Mouse (Mus musculus) left cerebral cortex, postnatal 10 days (tissue): ENCODE results near the gene Pced1b. TPM values are rescaled to one million over a fixed set of nuclear protein-coding genes. Genes with fewer than 3 reads are reported as not detected.

Experiments
- total RNA-seq, 2 experiments: library from RNA; stranded (reverse); gene quantifications; 2 replicates each; pipeline ENCODE4 v1.2.3; 2021

Pced1b gene
- total RNA-seq, 2 experiments from 2014 or later = 7.0 to 7.2 TPM

Other genes with a start within 250 kb of the Pced1b start
- gene Slc38a4, start 191.2 kb upstream of the Pced1b start, total RNA-seq = 1 to 10 TPM; 1.7 TPM
- gene Amigo2, start 180 bp downstream of the Pced1b start, total RNA-seq = 1 to 10 TPM; 6.8 to 6.9 TPM